Mouse (Mus musculus): ENCODE measurements around the gene Ift43. TPM values are rescaled to one million over a fixed set of nuclear protein-coding genes. Genes with fewer than 3 reads are reported as not detected.
A peak's percentile ranks its signal among the peaks of the same experiment; 100 is the strongest.

Gene Ift43
- 69.2 and 73.7 TPM in 2 replicates for polyA plus RNA-seq (2015; fragmentation: Nextera tagmentation; extraction: Ambion mirVana)

GRCm38 (mm10) chr12:86082481-86083012 is at the start of gene Ift43:
Gene Ift43, plus strand, starts transcription at chr12:86082541.
- Histone ChIP-seq H3K27ac (no peak within 1 kb of the TSS), H3K4me2 (replicated peaks) (peak within 1 kb of the TSS; percentile 70), H3K4me1 (replicated peaks) (peaks cover 12% of the 10 kb centered on the region), H3K4me3 (replicated peaks) (peak within 1 kb of the TSS; percentile 62), H3K27me3 (replicated peaks) (no peaks in the 10 kb centered on the region), H3K9me3 (no peaks in the 10 kb centered on the region), H3K36me3 (no peaks in the 10 kb centered on the region), H3K9ac (peak within 1 kb of the TSS; percentile 40)
- peak; percentile 85 for ATAC-seq
- under 1% methylated on average over 35 of the region's 35 CpGs for WGBS

DNA sequence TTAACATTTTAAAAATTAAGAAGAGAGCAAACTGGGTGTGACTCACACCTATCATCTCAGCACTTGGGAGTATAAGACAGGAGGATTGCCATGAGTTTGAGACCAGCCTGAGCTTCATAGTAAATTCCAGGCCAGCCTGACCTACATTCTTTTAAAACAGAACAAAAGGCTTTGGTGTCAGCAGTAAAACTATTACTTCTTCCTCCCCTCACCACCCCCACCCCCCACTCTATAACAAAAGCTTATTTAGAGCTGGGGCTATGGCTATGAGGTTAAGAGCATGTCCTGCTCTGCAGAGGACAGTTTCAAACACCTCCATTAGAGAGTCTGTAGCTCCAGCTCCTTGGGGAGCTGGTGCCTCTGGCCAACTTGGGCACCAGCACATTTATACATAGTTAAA is 46.8 kb upstream of the Ift43 start:
- Histone ChIP-seq H3K9me3 (no peaks in the 10 kb centered on the region), H3K4me3 (replicated peaks) (no peak overlapping the region), H3K4me2 (replicated peaks) (no peak overlapping the region), H3K9ac (no peak overlapping the region), H3K36me3 (no peaks in the 10 kb centered on the region), H3K27me3 (replicated peaks) (no peaks in the 10 kb centered on the region), H3K27ac (no peak overlapping the region), H3K4me1 (replicated peaks) (0 out of 2 replicates have a peak, but pooled peaks cover 7% of the 10 kb centered on the region)
- no peak for ATAC-seq

- H3K9ac ChIP-seq: no peak overlapping the region
- H3K4me2 ChIP-seq (replicated peaks): no peak overlapping the region
- 0 out of 2 replicates have a peak, but pooled peaks cover 7% of the 10 kb centered on the region for H3K4me1 ChIP-seq (replicated peaks)
- no peaks in the 10 kb centered on the region for H3K36me3 ChIP-seq
- ATAC-seq: no peak
- H3K4me3 ChIP-seq (replicated peaks): no peak overlapping the region
- 54% methylated on average over 9 of the region's 9 CpGs for WGBS
- H3K9me3 ChIP-seq: no peaks in the 10 kb centered on the region
- no peak overlapping the region for H3K27ac ChIP-seq
- H3K27me3 ChIP-seq (replicated peaks): no peaks in the 10 kb centered on the region
Measured at GRCm38 (mm10) chr12:86036368-86037166, 45.8 kb upstream of the Ift43 start.

DNA sequence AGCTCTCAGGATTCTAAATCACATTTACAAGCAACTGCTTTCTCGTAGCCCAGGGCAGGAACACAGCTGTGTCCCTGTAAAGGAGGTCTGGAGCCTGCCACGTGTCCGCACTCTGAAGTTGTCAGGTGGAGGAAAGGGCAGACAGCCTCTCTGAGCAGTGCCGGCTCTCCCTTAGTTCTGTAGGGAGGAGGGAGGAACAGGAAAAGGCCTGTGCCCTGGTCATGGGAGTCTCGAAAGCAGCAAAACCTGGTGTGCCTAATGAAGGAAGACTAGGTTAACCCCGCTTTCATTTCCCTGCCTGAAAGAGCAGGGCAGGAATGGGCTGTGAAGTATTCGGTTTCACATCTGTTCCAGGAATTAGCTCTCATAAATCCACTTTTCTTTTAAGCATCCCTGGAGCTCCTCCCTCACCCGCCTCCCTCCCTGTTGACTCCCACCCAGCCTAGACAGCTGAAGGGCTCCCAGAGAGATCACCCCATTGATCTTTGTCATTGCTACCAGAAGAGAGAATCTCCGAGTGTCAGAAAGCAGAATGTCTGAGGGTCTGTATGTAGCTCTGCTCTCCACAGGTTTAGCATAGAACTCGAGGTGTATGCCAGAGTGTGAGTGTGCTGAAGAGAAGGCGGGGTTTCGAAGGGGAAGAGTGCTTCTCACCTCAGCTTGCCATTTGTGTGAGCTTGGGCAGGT is 45.0 kb upstream of the Ift43 start:
- Histone ChIP-seq H3K4me2 (replicated peaks) (no peak overlapping the region), H3K36me3 (no peaks in the 10 kb centered on the region), H3K4me1 (replicated peaks) (0 out of 2 replicates have a peak, but pooled peaks cover 7% of the 10 kb centered on the region), H3K9ac (no peak overlapping the region), H3K27me3 (replicated peaks) (no peaks in the 10 kb centered on the region), H3K9me3 (no peaks in the 10 kb centered on the region), H3K27ac (no peak overlapping the region), H3K4me3 (replicated peaks) (no peak overlapping the region)
- 0 out of 2 replicates have a peak, but pooled peaks have one; percentile 49 for ATAC-seq
- 36% methylated on average over 12 of the region's 12 CpGs for WGBS

DNA sequence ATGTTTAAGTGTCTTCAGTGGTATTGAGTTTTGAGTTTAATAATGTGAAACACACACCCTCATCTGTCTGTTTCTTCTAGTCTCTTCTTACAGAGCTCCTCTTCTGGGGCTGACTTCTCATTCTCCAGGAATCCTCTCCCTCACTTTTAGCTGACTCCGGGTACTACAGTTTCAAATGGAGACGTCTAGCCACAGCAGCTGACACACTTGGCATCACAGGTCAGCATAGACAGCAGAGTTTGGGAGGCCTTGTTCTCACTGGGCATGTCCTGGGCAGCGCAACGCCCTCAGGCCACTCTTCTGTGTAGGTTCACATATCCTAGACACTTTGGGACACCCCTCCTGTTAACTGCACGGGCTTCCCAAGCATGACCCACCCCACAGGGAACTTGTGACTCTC is 43.3 kb upstream of the Ift43 start:
- Histone ChIP-seq H3K27me3 (replicated peaks) (no peaks in the 10 kb centered on the region), H3K9me3 (no peaks in the 10 kb centered on the region), H3K27ac (no peak overlapping the region), H3K36me3 (no peaks in the 10 kb centered on the region), H3K4me2 (replicated peaks) (no peak overlapping the region), H3K4me3 (replicated peaks) (no peak overlapping the region), H3K4me1 (replicated peaks) (0 out of 2 replicates have a peak, but pooled peaks cover 7% of the 10 kb centered on the region), H3K9ac (no peak overlapping the region)
- no peak for ATAC-seq
- 87% methylated on average over 5 of the region's 5 CpGs for WGBS

DNA sequence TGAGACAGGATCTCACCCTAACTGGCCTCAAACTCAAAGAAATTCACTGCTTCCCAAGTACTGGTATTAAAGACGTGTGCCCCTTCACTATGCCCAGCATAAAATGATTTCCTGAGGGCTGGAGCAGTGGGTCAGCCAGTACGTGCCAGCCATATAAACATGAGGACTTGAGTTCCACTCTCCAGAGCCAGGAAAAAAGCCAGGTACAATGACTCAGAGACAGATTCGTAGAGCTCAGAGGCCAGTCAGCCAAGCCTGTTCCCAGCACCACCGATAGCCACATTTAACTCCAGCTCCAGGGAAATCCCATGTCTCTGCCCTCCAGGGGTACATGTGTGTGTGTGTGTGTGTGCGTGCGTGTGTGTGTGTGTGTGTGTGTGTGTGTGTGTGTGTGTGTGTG is 42.6 kb upstream of the Ift43 start:
- WGBS: 76% methylated on average over 6 of the region's 6 CpGs
- no peak for ATAC-seq
- no peak overlapping the region for H3K4me3 ChIP-seq (replicated peaks)

DNA sequence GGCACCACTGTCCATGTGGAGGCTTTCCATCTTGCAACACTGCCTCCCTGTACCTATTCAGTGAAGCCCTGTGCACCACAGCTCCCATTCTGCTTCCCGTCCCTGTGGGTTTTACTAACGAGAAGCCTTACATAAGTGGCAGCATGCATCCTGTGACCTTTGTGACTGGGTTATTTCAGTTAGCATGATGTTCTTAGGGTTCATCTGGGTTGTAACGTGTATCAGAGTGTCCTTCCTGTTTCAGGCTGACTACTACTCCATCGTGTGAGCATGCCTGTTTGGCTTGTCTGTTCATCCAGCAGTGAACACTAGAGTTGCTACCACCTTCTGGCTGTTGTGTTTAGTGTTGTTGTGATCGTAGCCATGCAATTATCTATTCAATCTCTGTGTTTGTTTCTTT is 36.2 kb upstream of the Ift43 start:
- no peaks in the 10 kb centered on the region for H3K9me3 ChIP-seq
- no peak overlapping the region for H3K27ac ChIP-seq
- no peak for ATAC-seq
- H3K4me3 ChIP-seq (replicated peaks): no peak overlapping the region
- H3K9ac ChIP-seq: no peak overlapping the region
- no peak overlapping the region for H3K4me2 ChIP-seq (replicated peaks)
- H3K27me3 ChIP-seq (replicated peaks): no peaks in the 10 kb centered on the region
- WGBS: 81% methylated on average over 5 of the region's 5 CpGs
- H3K4me1 ChIP-seq (replicated peaks): no peaks in the 10 kb centered on the region
- no peaks in the 10 kb centered on the region for H3K36me3 ChIP-seq

More for the DNA sequence above, 42.6 kb upstream of the Ift43 start:
- 0 out of 2 replicates have a peak, but pooled peaks cover 7% of the 10 kb centered on the region for H3K4me1 ChIP-seq (replicated peaks)
- H3K9ac ChIP-seq: no peak overlapping the region
- H3K9me3 ChIP-seq: no peaks in the 10 kb centered on the region
- no peak overlapping the region for H3K4me2 ChIP-seq (replicated peaks)
- no peak overlapping the region for H3K27ac ChIP-seq
- no peaks in the 10 kb centered on the region for H3K36me3 ChIP-seq
- no peaks in the 10 kb centered on the region for H3K27me3 ChIP-seq (replicated peaks)

GRCm38 (mm10) chr12:86046776-86047175 is 35.6 kb upstream of the Ift43 start:
- H3K27ac ChIP-seq: no peak overlapping the region
- H3K4me2 ChIP-seq (replicated peaks): no peak overlapping the region
- H3K9me3 ChIP-seq: no peaks in the 10 kb centered on the region
- no peak overlapping the region for H3K9ac ChIP-seq
- no peaks in the 10 kb centered on the region for H3K36me3 ChIP-seq
- H3K27me3 ChIP-seq (replicated peaks): no peaks in the 10 kb centered on the region
- no peak overlapping the region for H3K4me3 ChIP-seq (replicated peaks)
- no peaks in the 10 kb centered on the region for H3K4me1 ChIP-seq (replicated peaks)
- no peak for ATAC-seq
- WGBS: 96% methylated on average over 2 of the region's 2 CpGs

GRCm38 (mm10) chr12:86047376-86047775 is 35.0 kb upstream of the Ift43 start:
- WGBS: 71% methylated on average over 8 of the region's 8 CpGs
- no peaks in the 10 kb centered on the region for H3K36me3 ChIP-seq
- H3K9me3 ChIP-seq: no peaks in the 10 kb centered on the region
- no peaks in the 10 kb centered on the region for H3K4me1 ChIP-seq (replicated peaks)
- H3K4me3 ChIP-seq (replicated peaks): no peak overlapping the region
- no peak overlapping the region for H3K4me2 ChIP-seq (replicated peaks)
- no peak overlapping the region for H3K9ac ChIP-seq
- H3K27me3 ChIP-seq (replicated peaks): no peaks in the 10 kb centered on the region
- no peak for ATAC-seq
- H3K27ac ChIP-seq: no peak overlapping the region

DNA sequence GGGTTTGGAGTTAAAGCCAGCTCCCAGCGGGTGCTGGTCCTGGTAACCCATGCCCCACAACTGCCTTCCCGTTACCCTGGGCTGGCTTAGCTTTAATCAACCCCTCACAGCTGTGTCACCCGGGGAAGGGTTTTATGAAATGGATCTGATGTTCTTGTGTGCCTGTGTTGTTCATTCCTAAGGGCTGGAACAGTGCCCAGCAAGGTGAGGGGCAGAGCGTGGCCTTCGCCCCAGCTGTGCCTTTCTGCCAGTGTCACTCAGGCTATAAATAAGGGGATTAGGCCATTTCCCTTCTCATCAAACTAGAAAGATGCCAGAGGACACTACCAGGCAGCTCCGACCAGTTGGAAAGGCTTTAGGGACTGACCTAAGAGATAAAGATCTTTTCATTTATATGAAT is 32.5 kb upstream of the Ift43 start:
- no peak for ATAC-seq
- Histone ChIP-seq H3K9ac (no peak overlapping the region), H3K27me3 (replicated peaks) (no peaks in the 10 kb centered on the region), H3K36me3 (no peaks in the 10 kb centered on the region), H3K4me3 (replicated peaks) (no peak overlapping the region), H3K4me1 (replicated peaks) (no peaks in the 10 kb centered on the region), H3K9me3 (no peaks in the 10 kb centered on the region), H3K4me2 (replicated peaks) (no peak overlapping the region), H3K27ac (no peak overlapping the region)
- WGBS: 81% methylated on average over 6 of the region's 6 CpGs

DNA sequence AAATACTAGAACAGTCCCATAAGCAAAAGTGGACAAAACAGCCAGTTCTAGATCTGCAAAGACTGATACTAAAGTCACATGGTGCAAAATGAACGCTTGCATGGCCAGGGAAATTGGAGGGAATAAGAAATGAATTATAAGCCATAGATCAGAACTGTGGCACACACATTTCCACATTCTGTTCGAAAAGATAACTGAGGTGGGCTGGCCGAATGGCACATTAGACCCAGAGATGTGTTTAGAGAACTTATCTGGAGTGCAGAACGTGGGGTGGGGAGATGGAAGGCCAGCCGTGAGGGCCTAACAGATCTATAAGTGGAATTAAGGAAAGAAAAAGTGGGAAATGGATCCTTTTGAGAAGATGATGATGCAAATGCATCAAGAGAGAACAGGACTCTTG is 30.9 kb upstream of the Ift43 start:
- H3K36me3 ChIP-seq: peaks cover 3% of the 10 kb centered on the region; the same call in 1 of the 2 replicates
- no peak overlapping the region for H3K9ac ChIP-seq
- H3K27ac ChIP-seq: no peak overlapping the region
- H3K4me3 ChIP-seq (replicated peaks): no peak overlapping the region
- H3K4me1 ChIP-seq (replicated peaks): no peaks in the 10 kb centered on the region
- WGBS: 85% methylated on average over 5 of the region's 5 CpGs
- no peaks in the 10 kb centered on the region for H3K9me3 ChIP-seq
- no peaks in the 10 kb centered on the region for H3K27me3 ChIP-seq (replicated peaks)
- H3K4me2 ChIP-seq (replicated peaks): no peak overlapping the region
- no peak for ATAC-seq

- no peak for ATAC-seq
- peaks cover 11% of the 10 kb centered on the region for H3K36me3 ChIP-seq
- WGBS: 90% methylated on average over 2 of the region's 2 CpGs
- H3K4me1 ChIP-seq (replicated peaks): no peaks in the 10 kb centered on the region
- no peak overlapping the region for H3K9ac ChIP-seq
- no peak overlapping the region for H3K27ac ChIP-seq
- H3K27me3 ChIP-seq (replicated peaks): no peaks in the 10 kb centered on the region
- no peaks in the 10 kb centered on the region for H3K9me3 ChIP-seq
- H3K4me3 ChIP-seq (replicated peaks): no peak overlapping the region
- no peak overlapping the region for H3K4me2 ChIP-seq (replicated peaks)
Measured at GRCm38 (mm10) chr12:86055306-86055705, 27.0 kb upstream of the Ift43 start.

Data from intestine, embryonic 15.5 days (tissue).